Comparison of ENCODE assay signal across 30 mouse cellular contexts in the genomic region with DNA sequence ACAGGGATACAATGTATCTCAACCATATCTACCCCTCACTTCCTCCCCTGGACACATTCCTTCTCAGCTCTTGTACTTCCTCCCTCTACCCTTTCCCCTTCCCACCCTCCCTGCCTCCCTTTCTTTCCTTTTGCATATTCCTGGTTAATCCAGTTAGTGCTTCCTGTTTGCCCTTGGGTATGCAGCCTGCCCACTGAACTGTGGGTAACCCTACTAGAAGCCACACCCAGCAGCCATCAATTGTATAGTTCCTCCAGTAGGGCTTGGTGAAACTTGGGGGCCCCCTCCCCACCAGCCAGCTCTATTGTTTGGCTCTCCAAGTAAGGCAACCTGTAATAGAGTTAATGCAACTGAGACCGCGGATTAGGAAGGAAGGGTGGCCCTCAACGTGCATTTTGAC. TPM values are rescaled to one million over a fixed set of nuclear protein-coding genes. Genes with fewer than 3 reads are reported as not detected.
DNase-seq lines count a peak whose midpoint lies in the region; ATAC-seq and TF ChIP-seq lines count a peak whose summit lies in the region.
"Had no signal": no experiment of that assay in that cellular context is flagged by ENCODE, and none has a peak within 500 bp of the region (broad histone marks: within the 10 kb centered on the region; RNA-seq: fewer than 3 reads in every experiment).

No protein-coding gene starts in this region.

- no peak overlapping the region for H3K9ac ChIP-seq in forebrain, embryonic 11.5 days (ENCODE audit: low read length)
- no peak overlapping the region for H3K9ac ChIP-seq in forebrain, embryonic 15.5 days (replicated peaks)
- H3K9ac ChIP-seq in kidney, embryonic 15.5 days: no peak overlapping the region
- peak overlapping the region; percentile 24 for H3K9ac ChIP-seq in ES-E14 (ENCODE audit: insufficient read depth, low read depth, low read length, poor library complexity, severe bottlenecking)
- H3K9ac ChIP-seq: embryonic facial prominence, embryonic 12.5 days; embryonic facial prominence, embryonic 15.5 days; forebrain, embryonic 12.5 days; hindbrain, embryonic 15.5 days had no signal

- no peaks in the 10 kb centered on the region for H3K27me3 ChIP-seq in forebrain, embryonic 11.5 days (ENCODE audit: control insufficient read depth, insufficient read depth, low read length)
- no peaks in the 10 kb centered on the region for H3K27me3 ChIP-seq in forebrain, embryonic 15.5 days
- H3K27me3 ChIP-seq in kidney, embryonic 15.5 days: no peaks in the 10 kb centered on the region
- H3K27me3 ChIP-seq in E14TG2a.4 (ENCODE audit: insufficient read depth, low read length): no peaks in the 10 kb centered on the region
- H3K27me3 ChIP-seq: embryonic facial prominence, embryonic 12.5 days; forebrain, embryonic 12.5 days; hindbrain, embryonic 15.5 days had no signal

- no peak overlapping the region for H3K27ac ChIP-seq in forebrain, embryonic 11.5 days (ENCODE audit: low read depth, low read length)
- no peak overlapping the region for H3K27ac ChIP-seq in forebrain, embryonic 15.5 days (replicated peaks)
- H3K27ac ChIP-seq in kidney, embryonic 15.5 days: no peak overlapping the region
- no peak overlapping the region for H3K27ac ChIP-seq in ES-E14 (ENCODE audit: insufficient read depth, low read depth, low read length, poor library complexity, severe bottlenecking)
- H3K27ac ChIP-seq: embryonic facial prominence, embryonic 12.5 days; embryonic facial prominence, embryonic 15.5 days; forebrain, embryonic 12.5 days; hindbrain, embryonic 15.5 days had no signal

- in situ Hi-C loops in ES-E14 (cut with MboI; ENCODE audit: low sequenced_read_pairs in 2 of 2, unreplicated experiment in 2 of 2): no loop called here

- H3K4me2 ChIP-seq in forebrain, embryonic 11.5 days (ENCODE audit: low read depth, low read length, severe bottlenecking): no peak overlapping the region
- no peak overlapping the region for H3K4me2 ChIP-seq in forebrain, embryonic 15.5 days (replicated peaks)
- H3K4me2 ChIP-seq in kidney, embryonic 15.5 days: no peak overlapping the region
- H3K4me2 ChIP-seq: embryonic facial prominence, embryonic 12.5 days; embryonic facial prominence, embryonic 15.5 days; forebrain, embryonic 12.5 days; heart, embryonic 11.5 days; hindbrain, embryonic 15.5 days had no signal

- H3K4me1 ChIP-seq in forebrain, embryonic 11.5 days (replicated peaks; ENCODE audit: control insufficient read depth, insufficient read depth, low read length): no peaks in the 10 kb centered on the region
- H3K4me1 ChIP-seq in forebrain, embryonic 15.5 days: peaks cover 11% of the 10 kb centered on the region
- H3K4me1 ChIP-seq in kidney, embryonic 15.5 days: peaks cover 8% of the 10 kb centered on the region; the same call in 1 of the 2 replicates
- H3K4me1 ChIP-seq in E14TG2a.4 (replicated peaks; ENCODE audit: low read depth, low read length) (peaks cover 23% of the 10 kb centered on the region), ES-E14 (ENCODE audit: control insufficient read depth in 2 of 2, insufficient read depth in 2 of 2, low read length in 2 of 2, poor library complexity in 1 of 2) (peaks cover 0 to 14% of the 10 kb centered on the region in 2 experiments; a peak in 1 of 4 replicates)

- DNase-seq in forebrain, embryonic 11.5 days (ENCODE audit: low spot score): no peak
- no peak for DNase-seq in kidney, postnatal 36 days
- no peak for DNase-seq in ES-E14 (ENCODE audit: low read depth, low spot score)
- DNase-seq in testis, postnatal 14 days (ENCODE audit: low spot score): no peak
- DNase-seq: adrenal gland, adult 8-10 months; adrenal gland, postnatal 25 days; cerebellum, adult 18-20 months; cerebellum, adult 9-10 months; cerebellum, postnatal 14 days; gastrocnemius, postnatal 10 days; gastrocnemius, postnatal 36 days; heart, postnatal 36 days had no signal

- no peaks in the 10 kb centered on the region for H3K9me3 ChIP-seq in forebrain, embryonic 11.5 days (ENCODE audit: control insufficient read depth, low read length)
- no peaks in the 10 kb centered on the region for H3K9me3 ChIP-seq in forebrain, embryonic 15.5 days
- no peaks in the 10 kb centered on the region for H3K9me3 ChIP-seq in kidney, embryonic 15.5 days (replicated peaks)
- H3K9me3 ChIP-seq in E14TG2a.4 (ENCODE audit: low read length) (no peaks in the 10 kb centered on the region), ES-E14 (ENCODE audit: control insufficient read depth, insufficient read depth, low read depth, low read length) (no peaks in the 10 kb centered on the region)
- H3K9me3 ChIP-seq: embryonic facial prominence, embryonic 12.5 days; embryonic facial prominence, embryonic 15.5 days; forebrain, embryonic 12.5 days; G1E; hindbrain, embryonic 15.5 days had no signal

- 0 out of 2 replicates have a peak, but pooled peaks have one; percentile 34 for ATAC-seq in forebrain, embryonic 11.5 days (replicated peaks; ENCODE audit: low FRiP score)
- no peak for ATAC-seq in forebrain, embryonic 15.5 days (replicated peaks)
- ATAC-seq in kidney, embryonic 15.5 days (replicated peaks; ENCODE audit: low FRiP score): 0 out of 2 replicates have a peak, but pooled peaks have one; percentile 33
- ATAC-seq in megakaryocyte-erythroid progenitor cell, adult 5-6 weeks (replicated peaks; ENCODE audit: low FRiP score, low TSS enrichment, poor library complexity, severe bottlenecking): no peak
- ATAC-seq: activated CD4-positive, CD25-positive, alpha-beta regulatory T cell, adult 4 months; forebrain, embryonic 16.5 days; intestine, postnatal 0 days; Patski had no signal

- 79% methylated on average over 3 of the region's 3 CpGs for WGBS in forebrain, embryonic 11.5 days
- WGBS in forebrain, embryonic 15.5 days: 69% methylated on average over 3 of the region's 3 CpGs
- WGBS in kidney, embryonic 15.5 days: 78% methylated on average over 3 of the region's 3 CpGs

- no peak overlapping the region for H3K4me3 ChIP-seq in forebrain, embryonic 11.5 days (ENCODE audit: low read depth, low read length)
- H3K4me3 ChIP-seq in forebrain, embryonic 15.5 days: no peak overlapping the region
- no peak overlapping the region for H3K4me3 ChIP-seq in kidney, embryonic 15.5 days (replicated peaks)
- H3K4me3 ChIP-seq in E14TG2a.4 (replicated peaks; ENCODE audit: low read length): peak overlapping the region; percentile 74
- H3K4me3 ChIP-seq in ES-E14 (ENCODE audit: insufficient read depth in 1 of 2, low read depth in 1 of 2, low read length in 2 of 2, poor library complexity in 1 of 2, severe bottlenecking in 1 of 2): peak overlapping the region; percentile 58 to 62
- H3K4me3 ChIP-seq: embryonic facial prominence, embryonic 12.5 days; embryonic facial prominence, embryonic 15.5 days; forebrain, embryonic 12.5 days; hindbrain, embryonic 15.5 days had no signal

- H3K36me3 ChIP-seq in forebrain, embryonic 11.5 days (ENCODE audit: control insufficient read depth, insufficient read depth, low read length): no peaks in the 10 kb centered on the region
- no peaks in the 10 kb centered on the region for H3K36me3 ChIP-seq in forebrain, embryonic 15.5 days
- no peaks in the 10 kb centered on the region for H3K36me3 ChIP-seq in kidney, embryonic 15.5 days
- no peaks in the 10 kb centered on the region for H3K36me3 ChIP-seq in E14TG2a.4 (ENCODE audit: insufficient read depth, low read length)
- no peaks in the 10 kb centered on the region for H3K36me3 ChIP-seq in ES-E14 (ENCODE audit: control insufficient read depth, insufficient read depth, low read length, poor library complexity, severe bottlenecking)
- H3K36me3 ChIP-seq: embryonic facial prominence, embryonic 12.5 days; embryonic facial prominence, embryonic 15.5 days; forebrain, embryonic 12.5 days; G1E; hindbrain, embryonic 15.5 days had no signal

- TF ChIP-seq CTCF in E14TG2a.4 (conservative IDR thresholded peaks at IDR 0.05; ENCODE audit: low read length): no peak

TF ChIP-seq in ES-E14, 5 proteins besides CTCF, POLR2A, EP300 and RAD21:
- TF ChIP-seq MAFK (IDR thresholded peaks at IDR 0.05; ENCODE audit: insufficient read depth, low read depth, low read length): no peak
- no peak for TF ChIP-seq ZC3H11A (IDR thresholded peaks at IDR 0.05; ENCODE audit: borderline replicate concordance, low read depth, low read length)
- TF ChIP-seq HCFC1 (IDR thresholded peaks at IDR 0.05; ENCODE audit: borderline replicate concordance, insufficient read depth, low read length): no peak
- TF ChIP-seq CHD2 (IDR thresholded peaks at IDR 0.05; ENCODE audit: low read depth, low read length): no peak
- TF ChIP-seq ZNF384 (IDR thresholded peaks at IDR 0.05; ENCODE audit: low read depth, low read length): no peak

RNA-seq across cellular contexts. Expression of a gene that starts 7.8 kb away (rescaled TPM):
- not detected in 2 replicates for polyA plus RNA-seq in forebrain, embryonic 11.5 days (2014; fragmentation: Nextera tagmentation; extraction: Ambion mirVana)
- 0.05 TPM in 1 of 2 replicates, not detected in the other for polyA plus RNA-seq in forebrain, embryonic 15.5 days (2015; fragmentation: Nextera tagmentation; extraction: Ambion mirVana)
- polyA plus RNA-seq in kidney, embryonic 15.5 days (2015; fragmentation: Nextera tagmentation; extraction: Ambion mirVana): 0.57 and 0.81 TPM in 2 replicates
- 0.11 and 0.18 TPM in 2 replicates for total RNA-seq in ES-E14 (2012; rRNA removed)
- total RNA-seq in megakaryocyte-erythroid progenitor cell, adult 5-6 weeks (2014; fragmentation: Nextera tagmentation): not detected in 2 replicates
- not detected in 2 replicates for total RNA-seq in megakaryocyte-erythroid progenitor cell, adult 5-6 weeks (2017)
- total RNA-seq: common myeloid progenitor, adult 5-6 weeks; gastrocnemius, adult 18-20 months; gastrocnemius, postnatal 36 days; granulocyte monocyte progenitor cell, adult 5-6 weeks; heart, adult 8-10 months; heart, postnatal 36 days had no signal
- polyA plus RNA-seq: G1E; heart, embryonic 11.5 days had no signal

RNA-seq across cellular contexts. Expression of a gene that starts 49.4 kb away (rescaled TPM):
- 225 and 235 TPM in 2 replicates for polyA plus RNA-seq in forebrain, embryonic 11.5 days (2014; fragmentation: Nextera tagmentation; extraction: Ambion mirVana)
- 178 and 182 TPM in 2 replicates for polyA plus RNA-seq in forebrain, embryonic 15.5 days (2015; fragmentation: Nextera tagmentation; extraction: Ambion mirVana)
- 256 and 291 TPM in 2 replicates for polyA plus RNA-seq in kidney, embryonic 15.5 days (2015; fragmentation: Nextera tagmentation; extraction: Ambion mirVana)
- 70.3 and 71.6 TPM in 2 replicates for total RNA-seq in ES-E14 (2012; rRNA removed)
- total RNA-seq in megakaryocyte-erythroid progenitor cell, adult 5-6 weeks (2014; fragmentation: Nextera tagmentation): 103 and 153 TPM in 2 replicates
- 113 and 118 TPM in 2 replicates for total RNA-seq in megakaryocyte-erythroid progenitor cell, adult 5-6 weeks (2017)

Comparison
In these comparisons a context has a peak if more than half of its experiments do, and no peak if none do; other contexts are left out.
1. ATAC-seq: peak in forebrain, embryonic 11.5 days (single experiment) and kidney, embryonic 15.5 days (single experiment); none in forebrain, embryonic 15.5 days (single experiment) and megakaryocyte-erythroid progenitor cell, adult 5-6 weeks (single experiment).
2. H3K4me3 ChIP-seq: peak in E14TG2a.4 (single experiment) and ES-E14 (2 of 2); none in forebrain, embryonic 11.5 days (single experiment), forebrain, embryonic 15.5 days (single experiment) and kidney, embryonic 15.5 days (single experiment).